Mouse (Mus musculus) MEL (cell line): ENCODE results near the gene Amh. TPM values are rescaled to one million over a fixed set of nuclear protein-coding genes. Genes with fewer than 3 reads are reported as not detected.

Experiments
- DNase-seq: peaks from one replicate; pipeline ENCODE4 v3.0.0; 2011; ENCODE audit warnings: low read depth, low spot score
- H3K27ac ChIP-seq: 2 replicates; pipeline ENCODE4 v1.5.1; 2012; ENCODE audit warnings: low read depth, mild to moderate bottlenecking, control low read depth, low read length, moderate library complexity; ENCODE audit not compliant: control insufficient read depth
- H3K27me3 ChIP-seq, 2 experiments: fragments of 150-350 bp in 1 of 2; sonication (generic) in 1 of 2; 2 replicates each; pipeline ENCODE4 v1.6.1; 2012; ENCODE audit warnings: low read length in 2 of 2, mild to moderate bottlenecking in 2 of 2, improper control_type of control experiment in 1 of 2, moderate library complexity in 1 of 2; ENCODE audit not compliant: insufficient read depth in 2 of 2, control insufficient read depth in 1 of 2
- H3K36me3 ChIP-seq, 2 experiments: 2 replicates each; pipeline ENCODE4 v1.6.1; 2012 to 2014; ENCODE audit warnings: low read length in 2 of 2, improper control_type of control experiment in 1 of 2, inconsistent platforms in 1 of 2, mild to moderate bottlenecking in 1 of 2; ENCODE audit not compliant: insufficient read depth in 2 of 2, control insufficient read depth in 1 of 2
- H3K4me1 ChIP-seq, 2 experiments: fragments of 150-350 bp in 1 of 2; sonication (generic) in 1 of 2; 2 replicates each; pipeline ENCODE4 v1.6.1; 2012; ENCODE audit warnings: low read length in 2 of 2, improper control_type of control experiment in 1 of 2, mild to moderate bottlenecking in 1 of 2; ENCODE audit not compliant: insufficient read depth in 2 of 2, control insufficient read depth in 1 of 2
- H3K4me3 ChIP-seq, 2 experiments: fragments of 150-350 bp in 1 of 2; sonication (generic) in 1 of 2; 2 replicates each; pipeline ENCODE4 v1.5.1; 2012; ENCODE audit warnings: low read depth in 2 of 2, low read length in 2 of 2, mild to moderate bottlenecking in 2 of 2, moderate library complexity in 2 of 2, control low read depth in 1 of 2, improper control_type of control experiment in 1 of 2; ENCODE audit not compliant: control insufficient read depth in 1 of 2, insufficient read depth in 1 of 2
- H3K79me2 ChIP-seq: 2 replicates; pipeline ENCODE4 v1.6.1; 2012; ENCODE audit warnings: mild to moderate bottlenecking, low read length, moderate library complexity; ENCODE audit not compliant: control insufficient read depth, poor library complexity, insufficient read depth
- H3K9ac ChIP-seq: 2 replicates; pipeline ENCODE4 v1.6.1; 2012; ENCODE audit warnings: low read depth, mild to moderate bottlenecking, control low read depth, low read length, moderate library complexity; ENCODE audit not compliant: control insufficient read depth, poor library complexity, severe bottlenecking
- H3K9me3 ChIP-seq: fragments of 150-350 bp; sonication (generic); replicated peaks from 2 replicates; pipeline ENCODE4 v1.6.1; 2012; ENCODE audit warnings: mild to moderate bottlenecking, low read length, improper control_type of control experiment, moderate library complexity; ENCODE audit not compliant: insufficient read depth
- BHLHE40 ChIP-seq: IDR thresholded peaks from 2 replicates; pipeline ENCODE4 v1.6.1; 2012; ENCODE audit warnings: low read depth, mild to moderate bottlenecking, inconsistent platforms, low read length, improper control_type of control experiment, borderline replicate concordance
- CHD1 ChIP-seq: IDR thresholded peaks from 2 replicates; pipeline ENCODE4 v1.6.1; 2012; ENCODE audit warnings: low read depth, mild to moderate bottlenecking, inconsistent platforms, low read length, improper control_type of control experiment
- CTCF ChIP-seq, 3 experiments: IDR thresholded peaks in 2 of 3; conservative IDR thresholded peaks in 1 of 3; 2 replicates each; pipeline ENCODE4 v1.5.1; 2011 to 2012; ENCODE audit warnings: low read length in 3 of 3, low read depth in 2 of 3, mild to moderate bottlenecking in 2 of 3, improper control_type of control experiment in 1 of 3, inconsistent platforms in 1 of 3, mixed read lengths in 1 of 3, moderate library complexity in 1 of 3; ENCODE audit not compliant: control insufficient read depth in 1 of 3, insufficient read depth in 1 of 3, poor library complexity in 1 of 3, severe bottlenecking in 1 of 3
- E2F4 ChIP-seq: IDR thresholded peaks from 2 replicates; pipeline ENCODE4 v1.6.1; 2011; ENCODE audit warnings: low read depth, low read length, improper control_type of control experiment, borderline replicate concordance
- ELF1 ChIP-seq: IDR thresholded peaks from 2 replicates; pipeline ENCODE4 v1.6.1; 2014; ENCODE audit warnings: low read depth, mild to moderate bottlenecking, inconsistent platforms, low read length, improper control_type of control experiment, moderate library complexity
- ETS1 ChIP-seq: IDR thresholded peaks from 2 replicates; pipeline ENCODE4 v1.6.1; 2012; ENCODE audit warnings: low read depth, mild to moderate bottlenecking, inconsistent platforms, low read length, improper control_type of control experiment, moderate library complexity
- GABPA ChIP-seq: IDR thresholded peaks from 2 replicates; pipeline ENCODE4 v1.6.1; 2012; ENCODE audit warnings: low read depth, mild to moderate bottlenecking, inconsistent platforms, low read length, improper control_type of control experiment, moderate library complexity
- GATA1 ChIP-seq: IDR thresholded peaks from 2 replicates; pipeline ENCODE4 v1.6.1; 2011; ENCODE audit warnings: low read depth, low read length, improper control_type of control experiment
- HCFC1 ChIP-seq: IDR thresholded peaks from 2 replicates; pipeline ENCODE4 v1.6.1; 2012; ENCODE audit warnings: low read depth, mild to moderate bottlenecking, inconsistent platforms, low read length, improper control_type of control experiment, moderate library complexity
- KAT2A ChIP-seq: conservative IDR thresholded peaks from 2 replicates; pipeline ENCODE4 v1.6.1; 2012; ENCODE audit warnings: low read depth, low read length, improper control_type of control experiment, inconsistent platforms
- MAFK ChIP-seq: IDR thresholded peaks from 2 replicates; pipeline ENCODE4 v1.6.1; 2011; ENCODE audit warnings: low read depth, mild to moderate bottlenecking, low read length, improper control_type of control experiment, borderline replicate concordance
- MAX ChIP-seq: IDR thresholded peaks from 2 replicates; pipeline ENCODE4 v1.6.1; 2011; ENCODE audit warnings: low read length, improper control_type of control experiment
- MEF2A ChIP-seq: IDR thresholded peaks from 2 replicates; pipeline ENCODE4 v1.6.1; 2014; ENCODE audit warnings: low read depth, mild to moderate bottlenecking, inconsistent platforms, low read length, improper control_type of control experiment; ENCODE audit not compliant: poor library complexity, insufficient replicate concordance, severe bottlenecking; ENCODE audit errors: extremely low read depth
- MXI1 ChIP-seq: IDR thresholded peaks from 2 replicates; pipeline ENCODE4 v1.6.1; 2011; ENCODE audit warnings: mild to moderate bottlenecking, low read depth, low read length, improper control_type of control experiment
- NELFE ChIP-seq: IDR thresholded peaks from 2 replicates; pipeline ENCODE4 v1.6.1; 2011; ENCODE audit warnings: low read depth, low read length, improper control_type of control experiment
- NRF1 ChIP-seq: IDR thresholded peaks from 2 replicates; pipeline ENCODE4 v1.6.1; 2014; ENCODE audit warnings: low read depth, mild to moderate bottlenecking, inconsistent platforms, low read length, improper control_type of control experiment, moderate library complexity; ENCODE audit not compliant: poor library complexity, insufficient read depth, severe bottlenecking
- POLR2A ChIP-seq, 2 experiments: IDR thresholded peaks; 2 replicates each; pipeline ENCODE4 v1.6.1; 2011 to 2012; ENCODE audit warnings: low read length in 2 of 2, mild to moderate bottlenecking in 2 of 2, control low read depth in 1 of 2, improper control_type of control experiment in 1 of 2, low read depth in 1 of 2, moderate library complexity in 1 of 2; ENCODE audit not compliant: control insufficient read depth in 1 of 2, insufficient read depth in 1 of 2, poor library complexity in 1 of 2
- POLR2AphosphoS2 ChIP-seq: IDR thresholded peaks from 2 replicates; pipeline ENCODE4 v1.6.1; 2011; ENCODE audit warnings: low read length, improper control_type of control experiment
- RAD21 ChIP-seq: IDR thresholded peaks from 2 replicates; pipeline ENCODE4 v1.6.1; 2011; ENCODE audit warnings: mild to moderate bottlenecking, low read depth, low read length, improper control_type of control experiment
- RCOR1 ChIP-seq: IDR thresholded peaks from 2 replicates; pipeline ENCODE4 v1.6.1; 2012; ENCODE audit warnings: low read depth, mild to moderate bottlenecking, inconsistent platforms, low read length, improper control_type of control experiment
- SIN3A ChIP-seq: IDR thresholded peaks from 2 replicates; pipeline ENCODE4 v1.6.1; 2012; ENCODE audit warnings: low read length, improper control_type of control experiment, inconsistent platforms
- TAL1 ChIP-seq: IDR thresholded peaks from 2 replicates; pipeline ENCODE4 v1.6.1; 2012; ENCODE audit warnings: mild to moderate bottlenecking, inconsistent platforms, low read length, moderate library complexity, mixed read lengths
- TCF12 ChIP-seq: IDR thresholded peaks from 2 replicates; pipeline ENCODE4 v1.6.1; 2014; ENCODE audit warnings: low read depth, mild to moderate bottlenecking, inconsistent platforms, low read length, improper control_type of control experiment, moderate library complexity
- USF1 ChIP-seq: IDR thresholded peaks from 2 replicates; pipeline ENCODE4 v1.6.1; 2014; ENCODE audit warnings: low read depth, mild to moderate bottlenecking, inconsistent platforms, low read length, improper control_type of control experiment, moderate library complexity
- USF2 ChIP-seq, 2 experiments: IDR thresholded peaks; 2 replicates each; pipeline ENCODE4 v1.6.1; 2011 to 2012; ENCODE audit warnings: improper control_type of control experiment in 2 of 2, low read length in 2 of 2, borderline replicate concordance in 1 of 2, inconsistent platforms in 1 of 2, low read depth in 1 of 2, mild to moderate bottlenecking in 1 of 2; ENCODE audit not compliant: insufficient read depth in 1 of 2
- ZC3H11A ChIP-seq: IDR thresholded peaks from 2 replicates; pipeline ENCODE4 v1.6.1; 2012; ENCODE audit warnings: low read depth, mild to moderate bottlenecking, inconsistent platforms, low read length, improper control_type of control experiment
- ZMIZ1 ChIP-seq: IDR thresholded peaks from 2 replicates; pipeline ENCODE4 v1.6.1; 2012; ENCODE audit warnings: low read depth, mild to moderate bottlenecking, inconsistent platforms, low read length, improper control_type of control experiment, moderate library complexity
- polyA plus RNA-seq, 2 experiments: library from polyadenylated mRNA; stranded (reverse) in 1 of 2; unstranded in 1 of 2; fragments of >175 nt in 1 of 2; fragments of >200 nt in 1 of 2; gene quantifications; 2 replicates each; pipeline versions ENCODE4 v1.2.1 to v1.2.4; 2012; ENCODE audit warnings: low replicate concordance in 2 of 2, low read depth in 1 of 2; ENCODE audit not compliant: insufficient read length in 2 of 2, insufficient read depth in 1 of 2, missing spikeins in 1 of 2
- total RNA-seq: library from RNA; depleted of rRNA; stranded (reverse); fragments of 300-350 nt; gene quantifications from 2 replicates; pipeline ENCODE4 v1.2.3, GENCODE M21; 2012

The Amh gene
- total and polyA plus RNA-seq, 3 experiments = 0.42 to 1.1 TPM; not detected in 1

DNA sequence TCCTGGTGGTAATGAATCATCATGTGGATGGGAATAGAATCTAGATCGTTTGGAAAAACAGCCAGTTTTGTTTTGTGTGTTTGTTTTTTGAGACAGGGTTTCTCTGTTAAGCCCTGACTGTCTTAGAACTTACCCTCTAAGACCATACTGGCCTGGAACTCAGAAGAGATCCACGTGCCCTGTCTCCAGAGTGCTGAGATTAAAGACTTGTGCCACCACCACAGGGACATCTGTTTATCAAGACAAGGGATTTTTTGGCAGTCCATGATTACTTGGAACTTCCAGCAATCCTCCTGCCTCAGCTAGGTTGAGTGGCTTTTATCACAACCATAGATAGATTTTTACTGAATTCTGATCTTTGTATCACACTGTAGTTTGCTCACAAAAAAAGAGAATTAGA is 19.8 kb downstream of the Amh start:
- peak overlapping the region; percentile 41 to 69 for H3K4me3 ChIP-seq
- peaks cover 7 to 18% of the 10 kb centered on the region in 2 experiments; a peak in 3 of 4 replicates for H3K4me1 ChIP-seq
- peaks cover 0 to 16% of the 10 kb centered on the region in 2 experiments; a peak in 2 of 4 replicates for H3K36me3 ChIP-seq
- H3K9ac ChIP-seq = peak overlapping the region; percentile 53
- peak; percentile 66 for TF ChIP-seq MXI1
- TF ChIP-seq USF1 = 0 out of 2 replicates have a peak, but pooled peaks have one; percentile 34
- 0 out of 2 replicates have a peak, but pooled peaks have one; percentile 31 for TF ChIP-seq GATA1
- TF ChIP-seq SIN3A = peak; percentile 22; the same call in 1 of the 2 replicates
- no peak for TF ChIP-seq ELF1
- TF ChIP-seq BHLHE40 = peak; percentile 75
- TF ChIP-seq POLR2A (IDR thresholded peaks at IDR 0.05; ENCODE audit: control insufficient read depth in 1 of 2, insufficient read depth in 1 of 2, low read depth in 1 of 2, low read length in 2 of 2, poor library complexity in 1 of 2) = no peak
- no peak for TF ChIP-seq CHD1
- TF ChIP-seq GABPA = no peak
- TF ChIP-seq TAL1 = peak; percentile 58
- TF ChIP-seq, all 39 proteins: peak for 6
- peak overlapping the region; percentile 76 for H3K27ac ChIP-seq
- peak; percentile 49 for DNase-seq
- H3K79me2 ChIP-seq = peaks cover 23% of the 10 kb centered on the region
- no peaks in the 10 kb centered on the region for H3K27me3 ChIP-seq
- no peaks in the 10 kb centered on the region for H3K9me3 ChIP-seq

DNA sequence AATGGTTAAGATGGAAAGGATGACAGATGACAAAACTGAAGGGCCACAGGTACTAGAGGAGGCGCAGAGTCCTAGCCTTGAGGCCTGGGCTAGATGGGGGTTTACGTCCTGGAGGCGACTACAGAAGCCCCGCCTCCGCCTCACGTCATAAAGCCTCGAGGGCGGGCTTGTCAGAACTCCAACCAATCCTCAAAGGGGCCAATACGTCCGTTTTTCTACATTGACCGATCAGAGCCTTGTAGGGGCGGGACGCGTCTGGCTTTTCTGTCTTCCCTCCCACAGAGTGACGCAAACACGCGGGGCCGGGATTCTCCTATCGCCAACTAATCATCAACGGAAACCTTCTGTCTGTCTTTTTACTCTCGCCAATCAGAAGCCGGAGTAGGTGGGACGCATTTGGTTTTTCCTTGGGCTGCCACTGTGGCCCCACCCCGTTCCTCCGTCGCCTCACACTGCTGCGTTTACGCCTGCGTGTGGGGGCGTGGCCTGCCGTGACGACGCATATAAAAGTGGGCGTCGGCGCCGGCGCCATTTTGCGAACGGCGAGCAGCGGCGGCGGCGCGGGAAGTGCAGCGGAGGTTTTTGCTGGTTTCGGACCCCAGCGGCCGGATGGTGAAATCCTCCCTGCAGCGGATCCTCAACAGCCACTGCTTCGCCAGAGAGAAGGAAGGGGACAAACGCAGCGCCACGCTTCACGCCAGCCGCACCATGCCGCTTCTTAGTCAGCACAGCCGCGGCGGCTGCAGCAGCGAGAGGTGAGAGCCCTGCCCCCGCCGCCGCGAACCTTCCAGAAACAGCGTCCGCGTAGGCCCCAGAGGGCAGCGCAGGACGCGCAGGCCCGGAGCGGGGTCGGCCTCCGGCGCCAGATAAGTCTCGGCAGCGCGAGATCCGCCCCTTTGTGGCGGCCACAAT is 21.4 kb downstream of the Amh start, which contains the start of gene Oaz1:
TSS of gene Oaz1 (plus strand) at position 506 of the 912 bp plus-strand sequence.
- H3K27me3 ChIP-seq = no peaks in the 10 kb centered on the region
- peaks cover 9 to 24% of the 10 kb centered on the region in 2 experiments for H3K4me1 ChIP-seq
- TF ChIP-seq MEF2A = 0 out of 2 replicates have a peak, but pooled peaks have one; percentile 28
- TF ChIP-seq MXI1 = peak; percentile 65
- TF ChIP-seq POLR2AphosphoS2 = peak; percentile 89
- TF ChIP-seq NRF1 = peak; percentile 75
- peak; percentile 95 for TF ChIP-seq ZMIZ1
- TF ChIP-seq NELFE = peak; percentile 81
- TF ChIP-seq TCF12 = peak; percentile 72
- peak; percentile 51; the same call in 1 of the 2 replicates for TF ChIP-seq MAX
- no peak for TF ChIP-seq CTCF (IDR thresholded peaks at IDR 0.05 in 2 of 3, conservative IDR thresholded peaks at IDR 0.05 in 1 of 3; ENCODE audit: control insufficient read depth in 1 of 3, insufficient read depth in 1 of 3, low read depth in 2 of 3, low read length in 3 of 3, poor library complexity in 1 of 3, severe bottlenecking in 1 of 3)
- TF ChIP-seq ZC3H11A = no peak
- no peak for TF ChIP-seq MAFK
- 0 out of 2 replicates have a peak, but pooled peaks have one; percentile 41 for TF ChIP-seq E2F4
- peak; percentile 13; the same call in 1 of the 2 replicates for TF ChIP-seq ETS1
- peak; percentile 74 for TF ChIP-seq HCFC1
- TF ChIP-seq CHD1 = peak; percentile 84; the same call in 1 of the 2 replicates
- TF ChIP-seq RCOR1 = no peak
- TF ChIP-seq POLR2A (IDR thresholded peaks at IDR 0.05; ENCODE audit: control insufficient read depth in 1 of 2, insufficient read depth in 1 of 2, low read depth in 1 of 2, low read length in 2 of 2, poor library complexity in 1 of 2) = peak; percentile 74 to 75
- TF ChIP-seq USF2 (IDR thresholded peaks at IDR 0.05; ENCODE audit: borderline replicate concordance in 1 of 2, insufficient read depth in 1 of 2, low read depth in 1 of 2, low read length in 2 of 2) = no peak
- TF ChIP-seq RAD21 = no peak
- TF ChIP-seq KAT2A = peak; percentile 37; the same call in 1 of the 2 replicates

More for the DNA sequence above, 21.4 kb downstream of the Amh start, which contains the start of gene Oaz1:
- H3K4me3 ChIP-seq = peak within 1 kb of the TSS; percentile 97 to 98
- H3K9ac ChIP-seq = peak within 1 kb of the TSS; percentile 95
- peak within 1 kb of the TSS; percentile 75 for H3K27ac ChIP-seq
- H3K36me3 ChIP-seq = peaks cover 0 to 19% of the 10 kb centered on the region in 2 experiments; a peak in 2 of 4 replicates
- H3K79me2 ChIP-seq = peaks cover 23% of the 10 kb centered on the region
- peak; percentile 100 for DNase-seq
- H3K9me3 ChIP-seq = no peaks in the 10 kb centered on the region
